Mouse (Mus musculus): ENCODE results near the gene Abcb6. TPM values are rescaled to one million over a fixed set of nuclear protein-coding genes. Genes with fewer than 3 reads are reported as not detected.

The Abcb6 gene
- total and polyA plus RNA-seq, 2 experiments from 2014 or later: 40.4 to 52.0 TPM

- no peak for TF ChIP-seq CTCF (IDR thresholded peaks at IDR 0.05; ENCODE audit: low read depth)
- Histone ChIP-seq H3K9me3 (ENCODE audit: low read length) (no peaks in the 10 kb centered on the region), H3K27ac (no peak overlapping the region), H3K27me3 (ENCODE audit: insufficient read depth, low read length) (peaks cover 4% of the 10 kb centered on the region; the same call in 1 of the 2 replicates), H3K4me3 (ENCODE audit: low read length) (no peak overlapping the region), H3K36me3 (ENCODE audit: insufficient read depth, low read length) (peaks cover 28% of the 10 kb centered on the region), H3K4me1 (ENCODE audit: insufficient read depth, low read length) (peaks cover 14% of the 10 kb centered on the region), H3K4me2 (ENCODE audit: low read depth, low read length) (no peak overlapping the region), H3K9ac (replicated peaks; ENCODE audit: low read length) (no peak overlapping the region)
- WGBS: 82% methylated on average over 9 of the region's 9 CpGs
- no peak for ATAC-seq
- no peak for DNase-seq (ENCODE audit: low spot score)
Measured at GRCm38 (mm10) chr1:75215785-75216184, 35.6 kb upstream of the Abcb6 start.

DNA sequence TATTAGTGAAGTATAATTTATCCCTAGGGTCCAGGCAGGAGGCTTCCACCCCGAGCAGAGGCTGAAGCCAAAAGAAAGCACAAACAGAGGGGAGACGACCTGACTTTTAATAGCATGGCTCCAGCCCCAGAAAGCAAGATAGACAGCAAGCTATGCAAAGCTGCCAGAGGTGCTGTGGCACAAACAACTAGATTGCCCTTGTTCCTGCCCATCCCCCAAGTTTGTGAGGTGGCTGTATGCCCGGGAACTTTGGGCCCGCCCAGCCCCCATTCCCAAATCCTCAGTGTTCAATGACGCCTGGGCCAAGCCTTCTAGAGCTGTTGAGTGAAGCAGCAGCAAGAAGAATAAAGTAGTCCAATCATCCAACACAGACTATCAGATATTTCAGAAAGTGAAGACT is 34.7 kb upstream of the Abcb6 start:
- Histone ChIP-seq H3K9me3 (ENCODE audit: low read length) (no peaks in the 10 kb centered on the region), H3K36me3 (ENCODE audit: insufficient read depth, low read length) (peaks cover 28% of the 10 kb centered on the region), H3K27ac (peak overlapping the region; percentile 48; the same call in 1 of the 2 replicates), H3K4me1 (ENCODE audit: insufficient read depth, low read length) (peaks cover 17% of the 10 kb centered on the region), H3K27me3 (ENCODE audit: insufficient read depth, low read length) (no peaks in the 10 kb centered on the region), H3K4me2 (ENCODE audit: low read depth, low read length) (no peak overlapping the region), H3K9ac (replicated peaks; ENCODE audit: low read length) (no peak overlapping the region), H3K4me3 (ENCODE audit: low read length) (no peak overlapping the region)
- WGBS: 60% methylated on average over 5 of the region's 5 CpGs
- peak; percentile 8; the same call in 1 of the 2 replicates for ATAC-seq
- peak; percentile 60 for DNase-seq (ENCODE audit: low spot score)
- no peak for TF ChIP-seq CTCF (IDR thresholded peaks at IDR 0.05; ENCODE audit: low read depth)

DNA sequence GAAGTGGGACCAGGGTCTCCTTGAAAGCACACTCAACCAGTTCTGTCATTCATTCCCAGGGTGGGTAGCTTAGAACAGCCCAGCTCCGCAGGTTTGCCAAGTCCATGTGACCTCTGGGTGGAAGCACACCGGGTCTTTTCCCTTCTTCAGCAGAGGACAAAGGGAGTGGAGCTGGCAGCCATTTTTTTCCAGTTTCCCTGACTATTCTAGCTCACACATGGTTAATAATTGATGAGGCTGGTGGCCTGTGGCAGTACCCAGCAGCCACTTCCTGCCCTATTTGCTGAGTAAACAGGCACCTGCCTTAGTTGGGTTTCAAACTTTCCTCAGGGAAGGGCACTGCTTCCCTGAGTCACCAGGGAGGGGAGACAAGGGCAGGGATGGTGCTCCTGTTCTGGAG is 34.2 kb upstream of the Abcb6 start:
- peak overlapping the region; percentile 48; the same call in 1 of the 2 replicates for H3K27ac ChIP-seq
- H3K4me1 ChIP-seq (ENCODE audit: insufficient read depth, low read length): peaks cover 12% of the 10 kb centered on the region
- H3K36me3 ChIP-seq (ENCODE audit: insufficient read depth, low read length): peaks cover 28% of the 10 kb centered on the region
- H3K9me3 ChIP-seq (ENCODE audit: low read length): no peaks in the 10 kb centered on the region
- H3K4me2 ChIP-seq (ENCODE audit: low read depth, low read length): no peak overlapping the region
- 75% methylated on average over 2 of the region's 2 CpGs for WGBS
- no peaks in the 10 kb centered on the region for H3K27me3 ChIP-seq (ENCODE audit: insufficient read depth, low read length)
- ATAC-seq (no peak), DNase-seq (ENCODE audit: low spot score) (peak; percentile 17)
- no peak overlapping the region for H3K9ac ChIP-seq (replicated peaks; ENCODE audit: low read length)
- no peak for TF ChIP-seq CTCF (IDR thresholded peaks at IDR 0.05; ENCODE audit: low read depth)
- H3K4me3 ChIP-seq (ENCODE audit: low read length): no peak overlapping the region

GRCm38 (mm10) chr1:75213096-75213495 is 32.9 kb upstream of the Abcb6 start:
- H3K4me3 ChIP-seq (ENCODE audit: low read length): no peak overlapping the region
- DNase-seq (ENCODE audit: low spot score) (no peak), ATAC-seq (no peak)
- H3K27me3 ChIP-seq (ENCODE audit: insufficient read depth, low read length): no peaks in the 10 kb centered on the region
- no peak overlapping the region for H3K9ac ChIP-seq (replicated peaks; ENCODE audit: low read length)
- TF ChIP-seq CTCF (IDR thresholded peaks at IDR 0.05; ENCODE audit: low read depth): no peak
- H3K36me3 ChIP-seq (ENCODE audit: insufficient read depth, low read length): peaks cover 28% of the 10 kb centered on the region
- H3K27ac ChIP-seq: no peak overlapping the region
- no peaks in the 10 kb centered on the region for H3K9me3 ChIP-seq (ENCODE audit: low read length)
- H3K4me2 ChIP-seq (ENCODE audit: low read depth, low read length): no peak overlapping the region
- WGBS: 93% methylated on average over 7 of the region's 7 CpGs
- peaks cover 20% of the 10 kb centered on the region for H3K4me1 ChIP-seq (ENCODE audit: insufficient read depth, low read length)

- peaks cover 28% of the 10 kb centered on the region for H3K36me3 ChIP-seq (ENCODE audit: insufficient read depth, low read length)
- ATAC-seq (no peak), DNase-seq (ENCODE audit: low spot score) (no peak)
Measured at GRCm38 (mm10) chr1:75212542-75212941, 32.4 kb upstream of the Abcb6 start.

GRCm38 (mm10) chr1:75211141-75211708 is 31.0 kb upstream of the Abcb6 start:
- peaks cover 28% of the 10 kb centered on the region for H3K36me3 ChIP-seq (ENCODE audit: insufficient read depth, low read length)
- H3K4me1 ChIP-seq (ENCODE audit: insufficient read depth, low read length): peaks cover 20% of the 10 kb centered on the region
- no peaks in the 10 kb centered on the region for H3K9me3 ChIP-seq (ENCODE audit: low read length)
- H3K4me2 ChIP-seq (ENCODE audit: low read depth, low read length): peak overlapping the region; percentile 88
- DNase-seq (ENCODE audit: low spot score): no peak
- peak overlapping the region; percentile 83 for H3K9ac ChIP-seq (replicated peaks; ENCODE audit: low read length)
- peak overlapping the region; percentile 65; the same call in 1 of the 2 replicates for H3K27ac ChIP-seq
- peak overlapping the region; percentile 90 for H3K4me3 ChIP-seq (ENCODE audit: low read length)
- no peak for TF ChIP-seq CTCF (IDR thresholded peaks at IDR 0.05; ENCODE audit: low read depth)
- WGBS: 13% methylated on average over 17 of the region's 17 CpGs
- ATAC-seq: no peak
- no peaks in the 10 kb centered on the region for H3K27me3 ChIP-seq (ENCODE audit: insufficient read depth, low read length)

More at GRCm38 (mm10) chr1:75212542-75212941, 32.4 kb upstream of the Abcb6 start:
- peaks cover 20% of the 10 kb centered on the region for H3K4me1 ChIP-seq (ENCODE audit: insufficient read depth, low read length)
- H3K9ac ChIP-seq (replicated peaks; ENCODE audit: low read length): no peak overlapping the region
- no peak overlapping the region for H3K27ac ChIP-seq
- H3K9me3 ChIP-seq (ENCODE audit: low read length): no peaks in the 10 kb centered on the region
- no peaks in the 10 kb centered on the region for H3K27me3 ChIP-seq (ENCODE audit: insufficient read depth, low read length)
- H3K4me3 ChIP-seq (ENCODE audit: low read length): no peak overlapping the region
- 80% methylated on average over 4 of the region's 4 CpGs for WGBS
- TF ChIP-seq CTCF (IDR thresholded peaks at IDR 0.05; ENCODE audit: low read depth): no peak
- H3K4me2 ChIP-seq (ENCODE audit: low read depth, low read length): no peak overlapping the region
